Mouse (Mus musculus) brain, embryonic 14.5 days (tissue): Measurements from ENCODE around the gene Twist2.

Source experiments
- CTCF ChIP-seq: fragments of 200-500 bp; IDR thresholded peaks from 2 replicates; pipeline ENCODE4 v1.5.1; 2012; ENCODE audit warnings: inconsistent platforms, mild to moderate bottlenecking, moderate library complexity, borderline replicate concordance; ENCODE audit not compliant: insufficient read depth, insufficient read length; ENCODE audit errors: extremely low read depth
- POLR2A ChIP-seq: fragments of 200-500 bp; IDR thresholded peaks from 2 replicates; pipeline ENCODE4 v1.6.1; 2012; ENCODE audit warnings: mild to moderate bottlenecking, inconsistent platforms, borderline replicate concordance; ENCODE audit not compliant: poor library complexity, insufficient read depth, insufficient read length, severe bottlenecking; ENCODE audit errors: extremely low read depth

DNA sequence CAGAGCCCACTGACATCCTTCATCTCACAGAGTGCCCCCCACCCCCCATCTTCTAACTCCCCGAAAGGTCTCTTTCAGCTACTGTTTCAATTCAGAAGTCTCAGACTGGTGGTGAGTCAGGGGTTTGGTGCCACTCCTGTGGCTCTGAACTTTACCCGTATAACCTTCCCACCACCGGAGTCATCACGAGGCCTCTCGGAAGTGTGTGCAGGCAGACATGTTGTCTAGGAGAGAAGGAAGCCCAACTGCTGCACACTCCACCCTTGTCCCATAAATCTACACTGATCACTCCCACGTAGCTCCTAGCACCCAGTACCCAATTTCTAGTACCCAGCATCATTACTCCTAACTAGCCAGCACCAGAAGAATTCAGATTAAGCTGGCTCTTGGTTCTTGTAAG, 38.3 kb downstream of the Twist2 start:
- TF ChIP-seq CTCF = no peak
- no peak for TF ChIP-seq POLR2A
